Mouse (Mus musculus): ENCODE measurements around the gene Etv5. TPM values are rescaled to one million over a fixed set of nuclear protein-coding genes. Genes with fewer than 3 reads are reported as not detected.

Etv5 gene
- polyA plus RNA-seq, 1 experiment: not detected

- peaks cover 16% of the 10 kb centered on the region for H3K4me1 ChIP-seq (ENCODE audit: control insufficient read depth, insufficient read depth, low read length)
- no peak for TF ChIP-seq CTCF (IDR thresholded peaks at IDR 0.05; ENCODE audit: insufficient read depth, low read depth, low read length)
- no peak overlapping the region for H3K4me3 ChIP-seq (ENCODE audit: insufficient read depth, low read depth, low read length)
- 95% methylated on average over 4 of the region's 4 CpGs for WGBS
- no peak overlapping the region for H3K27ac ChIP-seq (ENCODE audit: insufficient read depth, low read depth, low read length)
These were observed 88.3 kb downstream of the Etv5 start for GRCm38 (mm10) chr16:22351194-22351593.

GRCm38 (mm10) chr16:22349798-22350197 lies 89.7 kb downstream of the Etv5 start:
- H3K27ac ChIP-seq (ENCODE audit: insufficient read depth, low read depth, low read length): peak overlapping the region; percentile 4; the same call in 1 of the 2 replicates
- TF ChIP-seq POLR2A (IDR thresholded peaks at IDR 0.05; ENCODE audit: insufficient read depth, low read depth, low read length) (no peak), CTCF (IDR thresholded peaks at IDR 0.05; ENCODE audit: insufficient read depth, low read depth, low read length) (no peak)
- no peak overlapping the region for H3K4me3 ChIP-seq (ENCODE audit: insufficient read depth, low read depth, low read length)
- peaks cover 16% of the 10 kb centered on the region for H3K4me1 ChIP-seq (ENCODE audit: control insufficient read depth, insufficient read depth, low read length)
- WGBS: 88% methylated on average over 5 of the region's 5 CpGs

- no peak overlapping the region for H3K4me3 ChIP-seq (ENCODE audit: insufficient read depth, low read depth, low read length)
- peak overlapping the region; percentile 89 for H3K27ac ChIP-seq (ENCODE audit: insufficient read depth, low read depth, low read length)
- peaks cover 16% of the 10 kb centered on the region for H3K4me1 ChIP-seq (ENCODE audit: control insufficient read depth, insufficient read depth, low read length)
- 28% methylated on average over 16 of the region's 16 CpGs for WGBS
- TF ChIP-seq CTCF (IDR thresholded peaks at IDR 0.05; ENCODE audit: insufficient read depth, low read depth, low read length) (no peak), POLR2A (IDR thresholded peaks at IDR 0.05; ENCODE audit: insufficient read depth, low read depth, low read length) (no peak)
These were observed 90.8 kb downstream of the Etv5 start for GRCm38 (mm10) chr16:22348478-22349270.

DNA sequence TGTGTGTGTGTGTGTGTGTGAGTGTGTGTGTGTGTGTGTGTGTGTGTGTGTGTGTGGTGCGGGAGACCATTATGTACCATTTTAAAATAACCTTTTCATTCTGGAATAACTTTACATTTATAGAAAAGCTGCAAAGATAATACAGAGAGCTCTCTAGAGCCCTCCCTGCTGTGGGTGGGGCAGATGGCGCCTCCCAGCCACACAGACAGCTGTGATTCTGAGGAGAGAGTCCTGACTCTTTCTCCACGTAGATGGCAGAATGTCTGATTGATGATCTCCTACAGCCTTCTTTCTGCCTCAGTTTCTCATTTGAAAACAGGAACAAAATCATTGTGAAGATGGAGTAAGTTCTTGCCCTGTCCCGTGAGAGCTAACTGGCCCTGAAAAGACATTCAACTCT lies 91.5 kb downstream of the Etv5 start:
- Histone ChIP-seq H3K27ac (ENCODE audit: insufficient read depth, low read depth, low read length) (peak overlapping the region; percentile 84), H3K4me1 (ENCODE audit: control insufficient read depth, insufficient read depth, low read length) (peaks cover 16% of the 10 kb centered on the region), H3K4me3 (ENCODE audit: insufficient read depth, low read depth, low read length) (no peak overlapping the region)
- 46% methylated on average over 4 of the region's 4 CpGs for WGBS
- no peak for TF ChIP-seq POLR2A (IDR thresholded peaks at IDR 0.05; ENCODE audit: insufficient read depth, low read depth, low read length)
- no peak for TF ChIP-seq CTCF (IDR thresholded peaks at IDR 0.05; ENCODE audit: insufficient read depth, low read depth, low read length)

DNA sequence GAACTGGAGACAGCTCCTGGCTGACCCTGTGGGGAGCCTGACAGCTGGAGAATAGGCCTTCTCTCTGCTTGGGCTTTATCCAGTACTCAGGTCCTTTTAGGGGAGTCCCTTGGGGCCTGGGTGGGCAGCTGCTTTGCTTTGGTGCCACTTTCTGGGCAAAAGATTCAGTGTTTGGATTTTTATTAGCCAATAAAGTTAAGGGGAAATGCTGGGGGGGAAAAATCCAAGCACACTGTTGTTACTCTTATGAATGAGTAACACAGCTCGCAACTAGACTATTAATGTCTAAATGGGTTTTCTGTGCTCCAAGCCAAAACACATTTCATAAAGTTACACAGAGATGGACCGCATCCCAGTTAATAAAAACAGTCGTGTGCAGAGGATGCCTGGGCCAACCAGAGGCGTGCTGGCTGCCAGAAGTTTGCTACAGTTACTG lies 98.3 kb downstream of the Etv5 start:
- 46% methylated on average over 4 of the region's 4 CpGs for WGBS
- H3K4me1 ChIP-seq (ENCODE audit: control insufficient read depth, insufficient read depth, low read length): no peaks in the 10 kb centered on the region
- no peak for TF ChIP-seq CTCF (IDR thresholded peaks at IDR 0.05; ENCODE audit: insufficient read depth, low read depth, low read length)
- no peak for TF ChIP-seq POLR2A (IDR thresholded peaks at IDR 0.05; ENCODE audit: insufficient read depth, low read depth, low read length)
- H3K27ac ChIP-seq (ENCODE audit: insufficient read depth, low read depth, low read length): no peak overlapping the region
- H3K4me3 ChIP-seq (ENCODE audit: insufficient read depth, low read depth, low read length): no peak overlapping the region

DNA sequence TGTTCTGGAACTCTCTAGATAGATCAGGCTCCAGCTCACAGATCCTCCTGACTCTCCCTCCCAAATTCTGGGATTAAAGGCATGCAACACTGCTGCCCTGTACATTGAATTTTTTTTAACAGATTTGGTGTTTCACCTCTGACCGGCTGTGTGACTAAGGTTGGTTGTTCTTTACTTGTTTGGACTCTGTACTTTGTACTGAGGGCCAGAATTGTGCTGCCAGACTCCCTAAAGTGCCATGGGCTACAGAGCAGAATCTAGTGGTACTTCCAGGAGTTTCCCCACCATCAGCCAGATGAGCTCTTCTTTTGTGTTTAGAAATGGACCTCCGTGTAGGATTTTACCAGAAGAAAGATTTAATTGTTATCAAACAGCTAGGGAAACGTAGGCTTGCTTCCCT lies 103.7 kb downstream of the Etv5 start:
- no peak for TF ChIP-seq POLR2A (IDR thresholded peaks at IDR 0.05; ENCODE audit: insufficient read depth, low read depth, low read length)
- TF ChIP-seq CTCF (IDR thresholded peaks at IDR 0.05; ENCODE audit: insufficient read depth, low read depth, low read length): no peak
- WGBS: 74% methylated on average over 3 of the region's 3 CpGs
- Histone ChIP-seq H3K4me3 (ENCODE audit: insufficient read depth, low read depth, low read length) (no peak overlapping the region), H3K4me1 (ENCODE audit: control insufficient read depth, insufficient read depth, low read length) (no peaks in the 10 kb centered on the region), H3K27ac (ENCODE audit: insufficient read depth, low read depth, low read length) (no peak overlapping the region)

Other genes with a start within 250 kb of the Etv5 start
- 169 TPM in 1 of 2 replicates, not detected in the other for gene Tra2b, start 173.7 kb downstream of the Etv5 start, polyA plus RNA-seq (2012; ENCODE audit: insufficient read depth, insufficient read length, low replicate concordance, missing spikeins)
- not detected in 2 replicates for gene Dgkg, start 217.5 kb upstream of the Etv5 start, polyA plus RNA-seq (2012; ENCODE audit: insufficient read depth, insufficient read length, low replicate concordance, missing spikeins)